Mouse (Mus musculus): ENCODE results near the gene Ccdc184. TPM values are rescaled to one million over a fixed set of nuclear protein-coding genes. Genes with fewer than 3 reads are reported as not detected.

Ccdc184 gene
- polyA plus RNA-seq, 1 experiment from 2014 or later: 12.2 TPM

Other genes starting within 250 kb of the Ccdc184 start
- gene Tmem106c, start 203.0 kb upstream of the Ccdc184 start, polyA plus RNA-seq (2014; fragmentation: Nextera tagmentation; extraction: Ambion mirVana): 50.2 and 55.9 TPM in 2 replicates
- 208 and 219 TPM in 2 replicates for gene Col2a1, start 162.5 kb upstream of the Ccdc184 start, polyA plus RNA-seq (2014; fragmentation: Nextera tagmentation; extraction: Ambion mirVana)
- 36.2 and 41.3 TPM in 2 replicates for gene Pfkm, start 74.6 kb upstream of the Ccdc184 start, polyA plus RNA-seq (2014; fragmentation: Nextera tagmentation; extraction: Ambion mirVana)
- gene Senp1, start 73.4 kb upstream of the Ccdc184 start, polyA plus RNA-seq (2014; fragmentation: Nextera tagmentation; extraction: Ambion mirVana): 40.1 and 41.0 TPM in 2 replicates
- 50.7 and 58.1 TPM in 2 replicates for gene Asb8, start 1.5 kb upstream of the Ccdc184 start, polyA plus RNA-seq (2014; fragmentation: Nextera tagmentation; extraction: Ambion mirVana)
- gene Olfr288, start 28.4 kb downstream of the Ccdc184 start, polyA plus RNA-seq (2014; fragmentation: Nextera tagmentation; extraction: Ambion mirVana): not detected in 2 replicates
- not detected in 2 replicates for gene Gm44579, start 53.8 kb downstream of the Ccdc184 start, polyA plus RNA-seq (2014; fragmentation: Nextera tagmentation; extraction: Ambion mirVana)
- not detected in 2 replicates for gene Olfr287, start 53.9 kb downstream of the Ccdc184 start, polyA plus RNA-seq (2014; fragmentation: Nextera tagmentation; extraction: Ambion mirVana)
- not detected in 2 replicates for gene Olfr286, start 67.3 kb downstream of the Ccdc184 start, polyA plus RNA-seq (2014; fragmentation: Nextera tagmentation; extraction: Ambion mirVana)
- gene H1fnt, start 90.1 kb downstream of the Ccdc184 start, polyA plus RNA-seq (2014; fragmentation: Nextera tagmentation; extraction: Ambion mirVana): not detected in 2 replicates
- 1.9 TPM in 2 replicates for gene Zfp641, start 129.0 kb downstream of the Ccdc184 start, polyA plus RNA-seq (2014; fragmentation: Nextera tagmentation; extraction: Ambion mirVana)
- gene Olfr285, start 150.2 kb downstream of the Ccdc184 start, polyA plus RNA-seq (2014; fragmentation: Nextera tagmentation; extraction: Ambion mirVana): not detected in 2 replicates
- gene Olfr284, start 173.8 kb downstream of the Ccdc184 start, polyA plus RNA-seq (2014; fragmentation: Nextera tagmentation; extraction: Ambion mirVana): not detected in 2 replicates
- not detected in 2 replicates for gene Olfr283, start 213.8 kb downstream of the Ccdc184 start, polyA plus RNA-seq (2014; fragmentation: Nextera tagmentation; extraction: Ambion mirVana)